Mouse (Mus musculus) limb, embryonic 14.5 days (tissue): ENCODE data around the gene 4930544D05Rik. TPM values are rescaled to one million over a fixed set of nuclear protein-coding genes. Genes with fewer than 3 reads are reported as not detected.

Experiments used
- ATAC-seq: fragments of 200-750 bp; cut with Nextera tagmentation; 2 replicates; pipeline ENCODE4 v1.8.0; 2017; ENCODE audit warnings: low read depth, moderate number of reproducible peaks, moderate TSS enrichment; ENCODE audit not compliant: low FRiP score
- DNase-seq: peaks from one replicate; pipeline ENCODE4 v3.0.0-alpha.2; 2015; ENCODE audit warnings: low spot score
- H3K27ac ChIP-seq: fragments of 300-500 bp; sonication (generic); replicated peaks from 2 replicates; pipeline ENCODE4 v1.5.1; 2014; ENCODE audit warnings: low read depth, mild to moderate bottlenecking, low read length, moderate library complexity, mixed read lengths
- H3K27me3 ChIP-seq: fragments of 300-500 bp; sonication (generic); 2 replicates; pipeline ENCODE4 v1.6.1; 2014; ENCODE audit warnings: low read length, mixed read lengths; ENCODE audit not compliant: control insufficient read depth, insufficient read depth
- H3K36me3 ChIP-seq: fragments of 300-500 bp; sonication (generic); 2 replicates; pipeline ENCODE4 v1.6.1; 2014; ENCODE audit warnings: mild to moderate bottlenecking, low read length, moderate library complexity, mixed read lengths; ENCODE audit not compliant: control insufficient read depth, insufficient read depth
- H3K4me1 ChIP-seq: fragments of 300-500 bp; sonication (generic); 2 replicates; pipeline ENCODE4 v1.6.1; 2014; ENCODE audit warnings: antibody characterized with exemption, low read length, mixed read lengths; ENCODE audit not compliant: control insufficient read depth, insufficient read depth
- H3K4me2 ChIP-seq: fragments of 300-500 bp; sonication (generic); replicated peaks from 2 replicates; pipeline ENCODE4 v1.6.1; 2014; ENCODE audit warnings: low read depth, mild to moderate bottlenecking, low read length, moderate library complexity; ENCODE audit not compliant: severe bottlenecking
- H3K4me3 ChIP-seq: fragments of 300-500 bp; sonication (generic); replicated peaks from 2 replicates; pipeline ENCODE4 v1.5.1; 2014; ENCODE audit warnings: low read length
- H3K9ac ChIP-seq: fragments of 300-500 bp; sonication (generic); 2 replicates; pipeline ENCODE4 v1.6.1; 2014; ENCODE audit warnings: mild to moderate bottlenecking, low read depth, low read length, moderate library complexity; ENCODE audit not compliant: severe bottlenecking
- H3K9me3 ChIP-seq: fragments of 300-500 bp; sonication (generic); 2 replicates; pipeline ENCODE4 v1.6.1; 2016; ENCODE audit warnings: low read length; ENCODE audit not compliant: control insufficient read depth
- POLR2A ChIP-seq: fragments of 200-500 bp; IDR thresholded peaks from 2 replicates; pipeline ENCODE4 v1.8.0; 2012; ENCODE audit warnings: inconsistent platforms, mild to moderate bottlenecking, moderate library complexity, borderline replicate concordance; ENCODE audit not compliant: insufficient read depth, insufficient read length; ENCODE audit errors: extremely low read depth
- WGBS: fragments of 180-500 bp; shearing (Covaris S2); extraction: QIAGEN DNeasy Blood & Tissue Kit; methylation state at CpG from one replicate; pipeline ENCODE4 v1.1.7; 2014; 5-methylcytosine and 5-hydroxymethylcytosine counted together
- polyA plus RNA-seq, 2 experiments: library from polyadenylated mRNA; depleted of rRNA in 1 of 2; stranded (reverse) in 1 of 2; unstranded in 1 of 2; fragments of >200 nt; fragmentation: Nextera tagmentation in 1 of 2; extraction: Ambion mirVana in 1 of 2; gene quantifications; 2 replicates each; pipeline versions ENCODE4 v1.2.1 to v1.2.3; 2012 to 2014

4930544D05Rik gene
- polyA plus RNA-seq, 2 experiments, result not detected

- Histone ChIP-seq H3K27ac (no peak overlapping the region), H3K36me3 (no peaks in the 10 kb centered on the region; the same call in 1 of the 2 replicates), H3K4me3 (no peak overlapping the region), H3K9me3 (no peaks in the 10 kb centered on the region), H3K4me1 (peaks cover 32% of the 10 kb centered on the region), H3K9ac (no peak overlapping the region), H3K4me2 (no peak overlapping the region), H3K27me3 (no peaks in the 10 kb centered on the region)
- no peak for TF ChIP-seq POLR2A
- no peak for DNase-seq
- WGBS, result 82% methylated on average over 3 of the region's 3 CpGs
- ATAC-seq, result no peak
Observed at GRCm38 (mm10) chr11:70586261-70586660, 29.4 kb upstream of the 4930544D05Rik start.

GRCm38 (mm10) chr11:70586954-70587353 is 28.7 kb upstream of the 4930544D05Rik start:
- Histone ChIP-seq H3K27me3 (no peaks in the 10 kb centered on the region), H3K27ac (no peak overlapping the region), H3K36me3 (no peaks in the 10 kb centered on the region; the same call in 1 of the 2 replicates), H3K4me1 (peaks cover 32% of the 10 kb centered on the region), H3K4me2 (no peak overlapping the region), H3K9ac (no peak overlapping the region), H3K9me3 (no peaks in the 10 kb centered on the region), H3K4me3 (no peak overlapping the region)
- DNase-seq, result no peak
- no peak for ATAC-seq
- WGBS, result 73% methylated on average over 5 of the region's 5 CpGs
- no peak for TF ChIP-seq POLR2A

- H3K27ac ChIP-seq, result no peak overlapping the region
- H3K4me3 ChIP-seq, result no peak overlapping the region
- H3K9me3 ChIP-seq, result no peaks in the 10 kb centered on the region
- DNase-seq (no peak), ATAC-seq (no peak)
- H3K27me3 ChIP-seq, result no peaks in the 10 kb centered on the region
- TF ChIP-seq POLR2A, result no peak
- 85% methylated on average over 1 of the region's 1 CpGs for WGBS
- no peaks in the 10 kb centered on the region for H3K4me1 ChIP-seq
- H3K36me3 ChIP-seq, result no peaks in the 10 kb centered on the region
- H3K9ac ChIP-seq, result no peak overlapping the region
- H3K4me2 ChIP-seq, result no peak overlapping the region
Observed at GRCm38 (mm10) chr11:70591733-70592132, 23.9 kb upstream of the 4930544D05Rik start.

GRCm38 (mm10) chr11:70594253-70594989 is 21.2 kb upstream of the 4930544D05Rik start:
- no peak for ATAC-seq
- H3K9me3 ChIP-seq, result no peaks in the 10 kb centered on the region
- no peaks in the 10 kb centered on the region for H3K4me1 ChIP-seq
- WGBS, result 79% methylated on average over 15 of the region's 15 CpGs
- no peak overlapping the region for H3K4me3 ChIP-seq
- H3K36me3 ChIP-seq, result peaks cover 21% of the 10 kb centered on the region
- H3K4me2 ChIP-seq, result no peak overlapping the region
- no peak overlapping the region for H3K27ac ChIP-seq
- no peak overlapping the region for H3K9ac ChIP-seq
- DNase-seq, result no peak
- TF ChIP-seq POLR2A, result no peak
- no peaks in the 10 kb centered on the region for H3K27me3 ChIP-seq

GRCm38 (mm10) chr11:70595638-70596037 is 20.0 kb upstream of the 4930544D05Rik start:
- TF ChIP-seq POLR2A, result no peak
- peaks cover 28% of the 10 kb centered on the region for H3K36me3 ChIP-seq
- no peak overlapping the region for H3K4me3 ChIP-seq
- H3K4me2 ChIP-seq, result no peak overlapping the region
- no peak overlapping the region for H3K9ac ChIP-seq
- 65% methylated on average over 2 of the region's 2 CpGs for WGBS
- H3K4me1 ChIP-seq, result no peaks in the 10 kb centered on the region
- H3K27me3 ChIP-seq, result no peaks in the 10 kb centered on the region
- no peak for ATAC-seq
- H3K9me3 ChIP-seq, result no peaks in the 10 kb centered on the region
- H3K27ac ChIP-seq, result no peak overlapping the region
- DNase-seq, result no peak
